Mouse (Mus musculus) intestine, postnatal 0 days (tissue): ENCODE results near the gene Gpr146. TPM values are rescaled to one million over a fixed set of nuclear protein-coding genes. Genes with fewer than 3 reads are reported as not detected.

Experiments
- ATAC-seq: fragments of 200-750 bp; cut with Nextera tagmentation; 2 replicates; pipeline ENCODE4 v1.8.0; 2017; ENCODE audit warnings: mild to moderate bottlenecking, moderate TSS enrichment, moderate library complexity
- H3K27ac ChIP-seq: fragments of 300-500 bp; sonication (generic); 2 replicates; pipeline ENCODE4 v1.5.1; 2014; ENCODE audit warnings: mild to moderate bottlenecking, low read depth, low read length, moderate library complexity
- H3K27me3 ChIP-seq: fragments of 300-500 bp; sonication (generic); replicated peaks from 2 replicates; pipeline ENCODE4 v1.6.1; 2014; ENCODE audit warnings: low read length, mixed read lengths; ENCODE audit not compliant: control insufficient read depth, insufficient read depth
- H3K36me3 ChIP-seq: fragments of 300-500 bp; sonication (generic); 2 replicates; pipeline ENCODE4 v1.6.1; 2014; ENCODE audit warnings: mild to moderate bottlenecking, moderate library complexity; ENCODE audit not compliant: control insufficient read depth, insufficient read depth
- H3K4me1 ChIP-seq: fragments of 300-500 bp; sonication (generic); replicated peaks from 2 replicates; pipeline ENCODE4 v1.6.1; 2014; ENCODE audit warnings: antibody characterized with exemption, low read length, mixed read lengths; ENCODE audit not compliant: control insufficient read depth, insufficient read depth
- H3K4me2 ChIP-seq: fragments of 300-500 bp; sonication (generic); replicated peaks from 2 replicates; pipeline ENCODE4 v1.6.1; 2014; ENCODE audit warnings: low read depth, mild to moderate bottlenecking, moderate library complexity
- H3K4me3 ChIP-seq: fragments of 300-500 bp; sonication (generic); 2 replicates; pipeline ENCODE4 v1.5.1; 2014; ENCODE audit warnings: low read depth, low read length
- H3K9ac ChIP-seq: fragments of 300-500 bp; sonication (generic); 2 replicates; pipeline ENCODE4 v1.6.1; 2014; ENCODE audit warnings: mild to moderate bottlenecking, low read depth, low read length
- H3K9me3 ChIP-seq: fragments of 300-500 bp; sonication (generic); 2 replicates; pipeline ENCODE4 v1.6.1; 2016; ENCODE audit warnings: mixed run types; ENCODE audit not compliant: control insufficient read depth
- CTCF ChIP-seq: sonication (generic); IDR thresholded peaks from 2 replicates; pipeline ENCODE4 v1.5.1; 2016; ENCODE audit warnings: low read depth, mild to moderate bottlenecking, control low read depth, antibody characterized with exemption, moderate library complexity
- WGBS: fragments of 180-500 bp; shearing (Covaris S2); extraction: QIAGEN DNeasy Blood & Tissue Kit; methylation state at CpG from one replicate; pipeline ENCODE4 v1.1.7; 2014; 5-methylcytosine and 5-hydroxymethylcytosine counted together
- polyA plus RNA-seq: library from polyadenylated mRNA; unstranded; fragments of >200 nt; fragmentation: Nextera tagmentation; extraction: Ambion mirVana; gene quantifications from 2 replicates; pipeline ENCODE4 v1.2.1, GENCODE M21; 2015

Gene Gpr146
- polyA plus RNA-seq, 1 experiment from 2014 or later = 2.6 TPM

DNA sequence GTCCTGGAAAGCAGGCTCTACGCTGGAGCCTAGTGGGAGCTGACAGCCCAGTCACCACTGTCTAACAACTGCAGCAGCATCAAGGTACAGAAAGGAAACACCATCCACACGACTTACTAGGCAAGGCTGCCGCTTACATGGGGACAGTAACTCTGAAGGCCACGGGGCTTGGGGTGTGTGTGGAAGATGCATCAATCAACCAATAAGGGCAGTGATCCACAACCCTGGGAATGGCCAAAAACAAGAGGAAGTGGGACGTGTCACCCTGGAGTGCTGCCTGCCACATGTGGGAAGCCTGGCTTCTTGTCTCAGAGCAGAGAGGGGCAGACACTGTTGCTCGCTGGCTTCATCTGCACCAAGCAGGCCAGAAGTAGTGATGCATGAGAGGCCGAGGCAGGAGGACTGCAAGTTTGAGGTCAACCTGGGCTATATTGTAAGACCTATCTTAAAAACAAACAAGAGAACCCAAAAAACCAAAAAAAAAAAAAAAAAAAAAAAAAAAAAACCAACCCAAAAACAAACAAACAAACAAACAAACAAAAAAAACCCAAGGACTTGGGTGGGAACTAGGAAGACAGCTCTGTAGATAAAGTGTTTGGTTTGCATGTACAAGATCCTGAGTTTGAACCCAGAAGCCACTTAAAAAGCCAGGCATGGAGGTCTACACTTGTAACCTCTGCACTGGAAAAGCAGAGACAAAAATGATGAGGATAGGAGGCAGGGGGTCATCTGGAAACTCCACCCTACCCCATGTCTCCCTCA is 55.4 kb downstream of the Gpr146 start:
- WGBS = 77% methylated on average over 7 of the region's 7 CpGs
- H3K9me3 ChIP-seq = no peaks in the 10 kb centered on the region
- H3K4me2 ChIP-seq = no peak overlapping the region
- ATAC-seq = no peak
- no peak overlapping the region for H3K4me3 ChIP-seq
- H3K27me3 ChIP-seq = no peaks in the 10 kb centered on the region
- no peak overlapping the region for H3K27ac ChIP-seq
- H3K9ac ChIP-seq = no peak overlapping the region
- H3K4me1 ChIP-seq = no peaks in the 10 kb centered on the region
- no peak for TF ChIP-seq CTCF
- H3K36me3 ChIP-seq = no peaks in the 10 kb centered on the region

GRCm38 (mm10) chr5:139433842-139434568 is 56.5 kb downstream of the Gpr146 start:
- H3K9ac ChIP-seq = no peak overlapping the region
- 74% methylated on average over 9 of the region's 9 CpGs for whole genome bisulfite sequencing
- no peak overlapping the region for H3K4me2 ChIP-seq
- TF ChIP-seq CTCF = no peak
- H3K9me3 ChIP-seq = no peaks in the 10 kb centered on the region
- H3K36me3 ChIP-seq = no peaks in the 10 kb centered on the region
- H3K27ac ChIP-seq = no peak overlapping the region
- no peak overlapping the region for H3K4me3 ChIP-seq
- H3K27me3 ChIP-seq = no peaks in the 10 kb centered on the region
- no peak for ATAC-seq
- no peaks in the 10 kb centered on the region for H3K4me1 ChIP-seq

GRCm38 (mm10) chr5:139434940-139435339 is 57.4 kb downstream of the Gpr146 start:
- Histone ChIP-seq H3K9me3 (no peaks in the 10 kb centered on the region), H3K4me3 (no peak overlapping the region), H3K4me1 (no peaks in the 10 kb centered on the region), H3K27me3 (no peaks in the 10 kb centered on the region), H3K4me2 (no peak overlapping the region), H3K27ac (no peak overlapping the region), H3K36me3 (no peaks in the 10 kb centered on the region), H3K9ac (no peak overlapping the region)
- TF ChIP-seq CTCF = no peak
- WGBS = 58% methylated on average over 8 of the region's 8 CpGs
- no peak for ATAC-seq

DNA sequence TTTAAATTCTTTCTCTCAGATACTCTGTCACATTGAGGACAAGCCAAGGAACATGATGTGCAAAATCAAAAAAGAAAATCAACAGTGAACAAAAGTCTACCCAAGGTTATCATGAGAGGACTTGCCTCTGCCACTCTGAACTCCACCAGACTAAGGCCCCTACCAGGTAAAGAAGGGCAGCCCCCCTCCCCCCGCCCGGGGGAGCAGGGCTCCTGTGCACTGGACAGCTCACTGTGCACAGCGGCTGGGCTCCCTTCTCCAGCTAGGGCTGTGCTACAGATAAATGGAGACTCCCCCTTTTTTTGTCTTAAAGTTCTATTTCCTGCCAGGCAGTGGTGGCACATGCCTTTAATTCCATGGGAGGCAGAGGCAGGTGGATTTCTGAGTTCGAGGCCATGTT is 60.3 kb downstream of the Gpr146 start:
- Histone ChIP-seq H3K4me2 (no peak overlapping the region), H3K4me3 (no peak overlapping the region), H3K9ac (no peak overlapping the region), H3K27me3 (no peaks in the 10 kb centered on the region), H3K27ac (no peak overlapping the region), H3K9me3 (no peaks in the 10 kb centered on the region), H3K36me3 (no peaks in the 10 kb centered on the region), H3K4me1 (no peaks in the 10 kb centered on the region)
- ATAC-seq = no peak
- WGBS = 87% methylated on average over 4 of the region's 4 CpGs
- TF ChIP-seq CTCF = no peak

DNA sequence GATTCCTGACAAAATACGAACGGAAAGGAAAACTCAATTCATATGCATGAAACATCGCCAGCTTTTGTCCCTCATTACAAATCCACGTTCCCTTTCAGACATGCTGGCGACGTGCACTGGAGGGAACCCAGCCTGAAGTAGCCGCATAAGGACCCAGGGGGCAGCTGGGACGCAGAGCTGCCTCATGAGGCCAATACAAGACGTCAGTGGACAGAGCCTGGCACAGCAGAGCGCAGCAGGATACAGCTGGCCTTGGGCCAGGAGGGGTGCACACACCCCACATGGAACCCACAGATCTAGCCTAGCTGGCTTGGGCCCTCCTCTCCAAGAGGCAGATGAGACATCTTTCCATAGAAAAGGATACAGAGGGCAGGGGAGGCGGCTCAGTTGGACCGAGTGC is 60.9 kb downstream of the Gpr146 start:
- Histone ChIP-seq H3K4me2 (no peak overlapping the region), H3K4me3 (no peak overlapping the region), H3K4me1 (no peaks in the 10 kb centered on the region), H3K27ac (no peak overlapping the region), H3K9ac (no peak overlapping the region), H3K36me3 (no peaks in the 10 kb centered on the region), H3K27me3 (no peaks in the 10 kb centered on the region), H3K9me3 (no peaks in the 10 kb centered on the region)
- TF ChIP-seq CTCF = no peak
- ATAC-seq = no peak
- 84% methylated on average over 12 of the region's 12 CpGs for WGBS

DNA sequence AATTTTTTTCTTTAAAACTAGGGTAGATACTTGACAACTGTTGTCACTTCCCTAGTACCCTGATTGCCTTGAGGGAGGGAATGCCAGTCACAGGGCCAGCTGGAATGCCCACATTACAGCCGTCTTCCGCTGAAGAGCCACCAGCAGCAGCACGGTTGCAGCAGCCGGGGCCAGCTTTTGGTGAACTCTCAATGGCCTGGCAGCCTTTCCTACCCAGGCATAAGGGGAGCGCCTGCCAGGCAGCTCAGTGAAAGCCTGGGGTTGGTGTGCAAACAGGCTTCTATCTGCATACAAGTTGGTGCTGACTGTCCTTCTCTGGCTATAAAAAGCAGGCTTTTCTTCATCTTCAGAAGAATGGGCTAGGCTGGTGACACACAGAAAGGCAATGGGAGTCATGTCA is 63.0 kb downstream of the Gpr146 start:
- H3K4me3 ChIP-seq = no peak overlapping the region

More for the DNA sequence above, 63.0 kb downstream of the Gpr146 start:
- Histone ChIP-seq H3K9ac (no peak overlapping the region), H3K4me2 (no peak overlapping the region), H3K4me1 (no peaks in the 10 kb centered on the region), H3K9me3 (no peaks in the 10 kb centered on the region), H3K27me3 (no peaks in the 10 kb centered on the region), H3K27ac (no peak overlapping the region), H3K36me3 (no peaks in the 10 kb centered on the region)
- ATAC-seq = no peak
- 87% methylated on average over 5 of the region's 5 CpGs for WGBS
- TF ChIP-seq CTCF = no peak
